Mouse (Mus musculus): ENCODE measurements around the gene Gm17428.
"Not testable (repeated sequence)": the region's sequence is repeated elsewhere in the genome, so short reads cannot be mapped to it uniquely, and the experiment has no call there.

Gm17428 gene

DNA sequence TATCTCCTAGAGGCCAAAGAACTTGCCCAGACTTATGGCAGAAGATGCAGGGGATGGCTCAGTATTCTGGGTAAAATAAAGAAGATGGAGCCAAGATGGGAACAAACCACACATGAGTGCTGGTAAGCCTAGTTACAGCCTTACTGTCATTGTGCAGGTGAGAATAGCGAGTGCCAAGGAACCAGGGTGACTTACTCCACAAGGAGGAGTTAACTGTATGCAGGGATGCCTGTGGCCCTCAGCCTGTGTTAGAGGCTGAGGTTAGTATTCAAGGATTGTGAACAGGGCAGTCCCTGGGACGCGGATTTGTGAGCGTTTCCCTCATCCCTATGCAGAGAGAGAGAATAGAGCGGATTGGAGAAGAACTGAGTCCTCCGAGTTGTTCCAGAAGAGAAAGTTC is 25.1 kb upstream of the Gm17428 start:
- no peak for DNase-seq (ENCODE audit: low read depth, low spot score)

DNA sequence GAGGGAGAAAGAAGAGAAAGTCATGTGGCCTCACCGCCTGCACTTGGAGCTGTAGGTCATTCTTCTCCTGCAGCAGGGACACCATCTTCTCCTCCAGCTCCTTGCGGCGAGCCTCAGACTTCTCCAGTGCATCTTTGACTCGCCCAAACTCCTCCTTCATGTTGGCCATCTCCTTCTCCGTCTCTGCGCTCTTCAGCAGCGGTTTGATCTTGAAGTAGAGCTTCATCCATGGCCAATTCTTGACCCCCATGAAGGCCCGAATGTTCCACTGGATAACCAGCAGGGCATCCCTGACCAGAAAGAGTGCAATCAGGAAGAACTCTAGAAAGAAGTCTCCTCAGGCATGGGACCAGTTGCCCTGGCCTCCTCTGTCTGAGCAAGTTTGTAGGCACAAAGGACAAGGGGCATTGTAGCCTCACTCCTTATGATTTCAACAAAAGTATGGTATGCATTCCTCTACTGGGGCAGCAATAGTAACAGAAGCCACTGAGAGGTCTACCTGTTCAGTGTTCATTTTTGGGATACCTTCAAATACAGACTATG is 23.0 kb upstream of the Gm17428 start:
- no peak for DNase-seq (ENCODE audit: low read depth, low spot score)

DNA sequence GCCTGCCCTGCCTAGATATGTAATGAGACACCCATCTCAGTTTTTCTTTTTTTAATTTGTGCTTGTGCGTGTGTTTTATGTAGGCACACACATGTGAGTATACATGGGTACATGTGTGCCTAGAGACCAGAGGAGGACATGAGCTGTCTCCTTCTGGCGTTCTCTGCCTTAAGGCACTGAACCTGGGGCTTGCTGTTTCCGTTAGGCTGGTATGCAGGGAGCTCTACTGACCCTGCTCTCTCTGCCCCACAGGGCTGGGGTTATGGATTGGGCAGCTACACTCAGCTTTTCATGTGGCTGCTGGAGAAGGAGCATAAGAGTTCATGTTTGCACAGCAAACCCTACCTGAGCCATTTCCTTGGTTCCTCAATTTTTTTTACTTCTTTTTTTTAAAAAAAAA is 22.3 kb upstream of the Gm17428 start:
- DNase-seq (ENCODE audit: low read depth, low spot score): no peak

DNA sequence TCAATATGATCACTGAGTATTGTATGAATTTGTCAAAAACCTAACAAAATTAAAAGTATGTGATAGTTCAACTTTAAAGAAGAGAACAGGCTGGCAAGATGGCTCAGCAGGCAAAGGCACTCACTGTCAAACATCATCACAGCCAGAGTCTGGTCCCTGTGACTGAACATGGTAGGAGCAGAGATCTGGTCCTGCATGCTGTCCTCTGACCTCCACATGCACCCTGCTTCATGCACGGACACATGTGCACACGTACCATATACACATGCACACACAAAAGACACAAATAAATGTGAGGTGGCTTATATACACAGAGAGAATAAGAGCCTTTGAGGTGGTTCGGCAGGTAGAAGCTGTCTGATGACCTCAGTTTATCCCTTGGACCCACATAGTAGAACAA is 21.3 kb upstream of the Gm17428 start:
- DNase-seq (ENCODE audit: low read depth, low spot score): no peak

DNA sequence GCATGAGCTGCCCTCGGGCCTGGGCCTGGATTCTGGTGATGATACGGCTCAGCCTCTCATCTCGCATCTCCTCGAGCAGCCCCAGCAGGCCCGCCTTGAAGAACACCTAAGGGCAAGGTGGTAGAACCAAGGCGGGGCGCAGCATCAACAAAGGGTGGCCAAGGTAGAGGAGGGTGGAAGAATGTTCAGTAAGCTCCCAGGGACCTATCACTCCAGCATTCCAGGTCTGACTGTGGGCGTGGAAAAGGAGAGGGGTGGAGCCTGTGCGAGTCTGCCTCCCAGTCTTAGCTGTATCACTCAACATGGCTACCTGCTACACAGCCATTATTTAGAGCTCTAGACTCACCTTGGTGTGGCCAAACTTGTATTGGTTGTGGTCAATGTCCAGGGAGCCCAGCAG is 20.2 kb upstream of the Gm17428 start:
- DNase-seq (ENCODE audit: low read depth, low spot score): no peak

DNA sequence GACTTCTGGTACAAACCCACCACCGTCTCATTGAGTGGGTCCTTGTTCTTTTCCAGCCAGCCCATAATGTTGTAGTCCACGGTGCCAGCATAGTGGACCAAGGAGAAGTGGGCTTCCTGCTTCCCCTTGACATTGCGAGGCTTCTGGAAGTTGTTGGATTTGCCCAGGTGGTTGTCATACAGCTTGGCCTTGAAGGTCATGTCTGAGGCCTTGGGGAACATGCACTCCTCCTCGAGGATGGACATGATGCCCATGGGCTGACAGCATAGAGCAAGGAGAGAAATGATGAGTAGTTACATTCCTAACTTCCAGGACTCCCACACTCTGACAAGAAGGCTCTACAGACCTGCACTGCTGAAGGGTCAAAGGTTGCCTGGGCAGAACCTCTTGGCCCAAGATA is 18.2 kb upstream of the Gm17428 start:
- no peak for DNase-seq (ENCODE audit: low read depth, low spot score)

DNA sequence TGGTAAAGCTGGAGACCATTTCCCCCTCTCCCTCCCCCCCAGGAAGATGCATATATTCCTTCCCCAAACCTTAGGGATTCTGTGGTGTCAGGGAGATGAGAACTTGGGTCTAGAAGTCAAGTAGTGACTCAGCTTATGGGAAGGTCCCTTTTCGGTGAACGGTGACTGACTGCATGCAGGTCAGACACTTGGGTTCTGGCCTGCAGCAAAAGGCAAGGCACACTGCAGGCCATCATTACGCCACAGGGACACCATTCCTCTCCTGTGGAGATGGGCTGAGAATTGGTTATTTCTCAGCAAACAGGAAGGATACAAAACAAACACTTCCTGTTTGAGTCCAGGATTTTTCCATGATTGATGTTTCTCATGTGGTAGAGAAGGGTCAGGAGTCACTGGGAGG is 17.5 kb upstream of the Gm17428 start:
- no peak for DNase-seq (ENCODE audit: low read depth, low spot score)

DNA sequence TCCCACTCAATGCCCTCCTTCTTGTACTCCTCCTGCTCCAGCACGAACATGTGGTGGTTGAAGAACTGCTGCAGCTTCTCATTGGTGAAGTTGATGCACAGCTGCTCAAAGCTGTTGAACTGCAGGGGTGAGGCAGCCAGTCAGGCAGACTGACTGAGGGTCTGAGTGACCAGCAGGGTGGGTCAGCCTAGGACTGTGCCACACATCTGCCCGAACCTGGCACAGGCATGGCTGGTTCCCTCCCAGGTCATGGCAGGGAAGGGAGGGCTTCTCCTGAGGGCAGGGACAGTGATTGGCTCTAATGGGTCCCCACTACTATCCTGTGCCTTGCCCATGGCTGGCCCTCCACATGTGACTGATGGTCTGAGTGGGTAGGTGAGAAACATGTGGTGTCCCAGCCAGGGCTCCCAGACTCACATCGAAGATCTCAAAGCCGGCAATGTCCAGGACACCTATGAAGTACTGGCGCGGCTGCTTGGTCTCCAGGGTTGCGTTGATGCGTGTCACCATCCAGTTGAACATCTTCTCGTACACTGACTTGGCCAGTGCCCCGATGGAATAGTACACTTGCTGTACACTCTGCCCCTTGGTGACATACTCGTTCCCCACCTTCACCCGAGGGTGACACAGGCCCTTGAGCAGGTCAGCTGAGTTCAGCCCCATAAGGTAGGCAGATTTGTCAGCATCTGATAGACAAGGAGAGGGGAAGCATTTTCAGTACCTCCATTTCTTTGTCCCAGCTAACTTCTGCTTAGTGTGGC is 16.7 kb upstream of the Gm17428 start:
- not testable (repeated sequence) for DNase-seq (ENCODE audit: low read depth, low spot score)

DNA sequence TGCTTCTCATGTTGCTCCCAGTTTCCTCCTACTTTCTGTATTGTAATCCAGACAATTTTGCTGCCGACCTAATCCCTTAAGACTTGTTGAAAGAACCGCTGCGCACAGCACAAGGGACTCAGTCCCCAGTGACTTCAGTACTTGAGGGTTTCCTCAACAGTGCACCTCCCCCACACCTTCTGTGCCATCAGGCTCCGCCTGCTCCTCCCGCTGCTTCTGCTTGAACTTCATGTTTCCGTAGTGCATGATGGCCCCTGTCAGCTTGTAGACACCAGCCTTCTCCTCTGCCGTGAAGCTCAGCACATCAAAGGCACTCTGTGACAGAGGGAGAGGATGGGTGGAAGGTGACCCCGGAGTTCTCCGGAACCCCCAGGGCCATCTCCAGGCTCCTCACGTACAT is 16.0 kb upstream of the Gm17428 start:
- DNase-seq (ENCODE audit: low read depth, low spot score): no peak

DNA sequence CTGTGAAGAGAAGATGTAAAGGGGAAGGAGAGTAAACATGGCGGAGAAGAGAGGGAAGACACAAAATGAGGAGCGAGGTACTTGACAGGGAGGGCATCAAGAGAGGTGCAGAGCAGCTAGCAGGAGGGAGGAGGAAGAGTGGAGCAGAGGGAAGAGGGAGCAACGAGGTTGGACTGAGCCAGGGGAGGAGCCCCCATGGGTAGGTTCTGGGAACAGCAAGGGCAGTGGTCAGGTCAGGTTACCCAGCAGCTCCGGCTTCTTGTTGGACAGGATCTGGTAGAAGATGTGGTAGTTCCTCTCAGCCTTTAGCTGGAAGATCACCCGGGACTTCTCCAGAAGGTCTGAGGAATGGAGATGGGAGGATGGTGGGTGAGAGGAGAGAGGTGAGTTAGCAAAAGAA is 15.2 kb upstream of the Gm17428 start:
- no peak for DNase-seq (ENCODE audit: low read depth, low spot score)

DNA sequence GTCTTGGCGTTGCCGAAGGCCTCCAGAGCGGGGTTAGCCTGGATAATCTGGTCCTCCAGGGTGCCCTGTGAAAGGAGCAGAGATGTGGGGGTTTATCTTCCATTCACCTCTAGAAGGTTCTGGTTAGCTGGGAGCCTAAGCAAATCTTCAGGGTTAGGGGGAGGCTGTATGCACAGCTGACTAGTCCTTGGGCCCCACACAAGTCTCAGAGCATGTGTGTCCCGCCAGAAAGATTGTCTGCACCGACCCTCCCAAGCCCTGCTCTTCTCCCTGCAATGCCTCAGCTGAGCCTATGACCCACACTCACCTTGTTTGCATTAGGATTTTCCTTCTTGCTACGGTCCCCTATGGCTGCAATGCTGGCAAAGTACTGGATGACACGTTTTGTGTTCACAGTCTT is 14.0 kb upstream of the Gm17428 start:
- DNase-seq (ENCODE audit: low read depth, low spot score): no peak

DNA sequence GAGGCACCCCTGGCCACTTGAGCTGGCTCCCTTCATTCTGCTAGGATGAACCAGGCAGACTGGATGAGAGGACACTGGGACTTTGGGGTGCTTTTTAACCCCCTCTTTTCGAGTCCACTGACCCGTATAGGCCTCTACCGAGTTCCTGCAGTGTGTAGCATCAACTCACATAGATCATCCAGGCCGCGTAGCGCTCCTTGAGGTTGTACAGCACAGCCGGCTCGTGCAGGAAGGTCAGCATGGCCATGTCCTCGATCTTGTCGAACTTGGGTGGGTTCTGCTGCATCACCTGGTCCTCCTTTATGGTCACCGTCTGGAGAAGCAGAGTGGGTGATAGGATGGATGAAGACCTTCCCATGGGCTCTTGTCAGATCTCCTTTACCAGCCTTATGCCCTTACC is 13.0 kb upstream of the Gm17428 start:
- no peak for DNase-seq (ENCODE audit: low read depth, low spot score)

DNA sequence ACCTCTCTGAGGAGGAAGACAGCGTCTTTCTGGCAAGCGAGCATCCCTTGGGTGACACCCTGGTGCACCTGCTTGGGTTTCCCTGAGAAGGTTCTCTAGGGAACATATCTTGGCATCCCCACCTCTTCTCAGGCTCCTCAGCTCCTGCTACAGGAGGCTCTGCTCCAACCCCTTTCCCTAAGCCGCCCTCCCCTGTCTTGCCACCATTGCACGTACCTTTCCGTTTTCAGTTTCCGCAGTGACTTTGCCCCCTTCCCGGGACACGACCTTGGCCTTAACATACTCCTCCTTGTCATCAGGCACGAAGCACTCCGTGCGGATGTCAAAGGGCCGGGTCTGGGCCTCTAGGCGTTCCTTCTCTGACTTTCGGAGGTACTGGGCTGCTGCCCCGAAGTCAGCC is 11.7 kb upstream of the Gm17428 start:
- DNase-seq (ENCODE audit: low read depth, low spot score): no peak

DNA sequence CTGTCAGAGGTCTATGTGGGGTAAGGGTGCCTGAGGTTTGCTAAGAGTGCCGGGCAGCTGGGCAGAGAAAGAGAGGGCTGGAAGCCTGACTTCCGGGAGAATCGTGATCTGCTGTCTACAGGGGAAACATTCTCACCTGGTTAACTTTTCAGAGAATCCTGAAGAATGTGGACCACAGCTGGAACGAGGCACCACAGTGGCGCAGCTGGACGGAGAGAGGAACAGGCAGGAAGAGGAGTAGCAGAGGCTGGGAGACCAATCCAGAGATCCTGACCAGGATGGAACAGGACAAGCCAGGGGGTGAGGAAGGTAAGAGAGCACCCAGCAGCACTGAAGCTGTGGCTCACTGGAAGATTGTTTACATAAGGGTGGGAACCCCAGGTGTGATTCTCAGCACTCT is 11.1 kb upstream of the Gm17428 start:
- DNase-seq (ENCODE audit: low read depth, low spot score): no peak

DNA sequence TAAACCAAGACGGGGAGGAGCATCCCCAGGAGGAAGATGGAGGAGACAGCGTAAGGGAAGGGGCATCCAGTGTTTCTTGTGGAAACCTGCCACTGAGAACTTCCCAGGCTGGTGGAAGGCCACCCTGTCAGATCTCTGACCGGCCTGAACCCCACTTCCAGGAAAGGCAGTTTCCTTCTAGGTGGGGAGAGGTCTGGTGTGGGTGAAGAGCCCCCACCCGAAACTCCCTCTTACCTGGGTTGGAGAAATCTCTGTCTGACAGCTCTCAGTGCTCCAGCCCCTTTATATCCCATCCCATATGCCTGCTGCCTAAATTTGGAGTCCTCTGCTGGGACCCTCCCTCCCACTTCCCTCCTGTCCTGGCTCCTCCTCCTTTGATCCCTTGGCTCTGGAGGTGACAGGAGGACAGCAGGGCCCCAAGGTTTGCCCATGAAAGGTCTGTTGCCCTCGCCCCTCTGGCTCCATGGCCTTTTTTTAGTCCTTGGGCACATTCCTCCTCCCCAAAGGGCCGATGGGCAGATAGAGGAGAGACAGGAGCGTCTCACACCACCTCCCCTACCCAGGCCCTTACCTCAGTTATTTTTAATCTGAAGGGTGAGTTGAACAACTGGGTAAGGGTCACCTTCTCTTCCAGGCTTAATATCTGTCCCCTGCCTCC is 10.3 kb upstream of the Gm17428 start, which contains the start of gene Myh6:
Gene Myh6, minus strand, starts transcription at position 608 of the 658 bp plus-strand sequence.
- DNase-seq (ENCODE audit: low read depth, low spot score): no peak

DNA sequence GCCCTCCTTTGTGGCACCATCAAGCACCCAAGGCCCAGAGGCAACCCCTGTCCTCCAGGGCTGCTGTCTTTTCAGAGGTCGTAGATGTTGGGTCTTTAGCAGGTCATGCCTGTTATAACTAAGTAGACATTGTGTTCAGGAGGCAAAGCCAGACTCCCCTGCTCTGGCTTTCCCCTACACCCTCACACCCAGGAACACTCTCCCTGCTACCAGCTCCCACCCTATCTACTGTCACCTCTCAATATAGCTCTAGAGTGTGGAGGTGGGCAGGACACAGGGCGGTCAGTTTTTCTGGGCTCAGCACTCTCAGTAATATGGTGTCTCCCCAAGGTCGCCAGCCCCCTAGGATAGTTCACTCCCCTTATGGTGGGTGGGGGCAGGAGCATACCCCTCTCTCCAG is 8.9 kb upstream of the Gm17428 start:
- no peak for DNase-seq (ENCODE audit: low read depth, low spot score)

DNA sequence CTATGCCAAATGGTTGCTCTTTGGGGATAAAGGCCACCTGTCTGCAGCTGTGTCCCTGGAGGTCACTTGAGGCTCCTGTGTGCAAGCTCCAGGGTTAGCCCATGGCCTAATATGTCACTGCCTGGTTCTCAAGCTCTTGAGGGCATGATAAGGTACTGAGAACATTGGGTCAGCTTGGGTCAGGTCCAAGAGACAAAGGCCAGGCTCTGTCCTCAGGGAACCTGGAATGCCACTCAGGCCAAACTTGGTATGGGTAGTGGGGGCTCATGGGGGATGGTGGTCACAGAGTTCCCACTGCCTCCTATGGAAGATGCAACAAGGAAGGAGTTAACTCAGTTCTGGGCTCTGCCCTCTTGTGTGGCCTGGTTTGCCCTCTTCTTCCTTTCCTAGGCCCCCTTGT is 8.4 kb upstream of the Gm17428 start:
- no peak for DNase-seq (ENCODE audit: low read depth, low spot score)

DNA sequence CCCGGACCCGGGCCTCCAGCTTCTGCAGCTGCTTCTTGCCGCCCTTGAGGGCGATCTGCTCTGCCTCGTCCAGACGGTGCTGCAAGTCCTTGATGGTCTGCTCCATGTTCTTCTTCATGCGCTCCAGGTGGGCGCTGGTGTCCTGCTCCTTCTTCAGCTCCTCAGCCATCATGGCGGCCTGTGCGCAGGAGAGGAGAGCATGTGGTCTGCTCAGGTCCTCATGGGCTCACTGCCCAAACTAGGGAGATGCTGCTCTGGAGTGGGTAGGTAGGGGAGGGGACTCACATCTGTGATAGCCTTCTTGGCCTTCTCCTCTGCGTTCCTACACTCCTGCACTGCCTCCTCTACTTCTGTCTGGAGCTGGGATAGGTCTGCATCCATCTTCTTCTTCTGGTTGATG is 3.9 kb upstream of the Gm17428 start:
- not testable (repeated sequence) for DNase-seq (ENCODE audit: low read depth, low spot score)

DNA sequence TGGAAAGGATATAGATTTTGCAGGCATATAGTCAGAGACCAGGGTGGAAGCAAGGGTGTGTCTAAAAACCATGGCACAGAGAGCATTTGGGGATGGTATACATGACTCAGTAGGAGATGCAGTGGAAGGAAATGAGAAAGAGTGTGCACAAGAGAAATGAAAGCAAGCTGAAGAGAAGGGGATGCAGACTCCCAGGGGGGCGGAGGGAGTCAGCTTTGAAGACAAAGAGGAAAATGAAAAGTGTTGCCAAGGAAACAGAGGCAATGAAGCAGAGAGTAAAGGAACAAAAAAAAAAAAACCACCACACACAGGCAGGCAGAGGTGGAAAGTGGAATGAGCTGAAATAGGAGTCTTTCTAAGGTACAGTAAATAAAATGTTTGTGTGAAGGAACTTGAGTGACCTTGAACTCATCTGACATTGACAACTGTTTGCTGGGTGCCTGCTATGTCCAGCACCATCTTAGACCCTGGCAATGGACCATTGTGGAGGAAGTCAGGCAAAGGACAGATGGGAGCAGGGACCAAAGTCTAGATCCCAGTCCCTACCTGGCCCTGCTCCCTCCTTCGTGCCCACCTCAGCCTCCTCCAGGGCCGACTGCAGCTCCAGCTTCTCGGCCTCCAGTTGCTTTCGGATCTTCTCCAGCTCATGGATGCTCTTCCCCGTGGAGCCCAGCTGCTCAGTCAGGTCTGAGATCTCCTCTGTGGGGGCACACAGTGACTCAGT is 2.5 kb upstream of the Gm17428 start:
- no peak for DNase-seq (ENCODE audit: low read depth, low spot score)

DNA sequence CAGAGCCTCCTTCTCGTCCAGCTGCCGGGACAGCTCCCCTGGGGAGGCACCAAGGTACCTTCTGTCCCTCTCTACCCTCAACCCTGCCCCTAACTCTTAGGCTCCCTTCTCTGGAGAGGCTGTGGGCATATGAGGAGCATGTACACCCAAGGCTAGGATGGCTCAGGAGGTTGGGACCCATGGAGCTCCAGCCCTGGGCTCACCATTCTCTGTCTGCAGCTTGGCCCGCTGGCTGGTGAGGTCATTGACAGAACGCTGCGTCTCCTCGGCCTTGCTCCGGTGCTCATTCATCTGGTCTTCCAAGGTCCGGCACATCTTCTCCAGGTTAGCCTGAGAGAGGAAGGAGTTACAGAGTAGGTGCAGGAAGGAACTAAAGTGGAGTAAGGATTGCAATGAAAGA is 1.9 kb downstream of the Gm17428 start:
- DNase-seq (ENCODE audit: low read depth, low spot score): no peak

DNA sequence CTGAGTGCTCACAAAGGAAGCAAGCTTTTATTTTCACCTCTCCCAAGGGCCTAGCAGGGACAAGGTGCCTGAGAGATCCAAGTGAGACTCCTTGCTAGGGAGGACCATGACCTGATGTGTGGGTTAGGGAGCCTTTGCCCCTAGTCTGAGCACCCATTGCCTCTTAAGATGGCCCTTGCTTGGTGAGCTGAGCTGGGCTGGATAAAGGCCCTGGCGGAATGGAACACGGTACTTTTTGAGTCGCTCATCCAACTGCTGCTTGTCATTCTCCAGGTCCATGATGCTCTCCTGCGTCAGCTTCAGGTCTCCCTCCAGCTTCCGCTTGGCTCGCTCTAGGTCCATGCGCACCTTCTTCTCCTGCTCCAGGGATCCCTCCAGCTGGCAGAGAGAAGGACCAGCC is 5.2 kb downstream of the Gm17428 start:
- no peak for DNase-seq (ENCODE audit: low read depth, low spot score)

DNA sequence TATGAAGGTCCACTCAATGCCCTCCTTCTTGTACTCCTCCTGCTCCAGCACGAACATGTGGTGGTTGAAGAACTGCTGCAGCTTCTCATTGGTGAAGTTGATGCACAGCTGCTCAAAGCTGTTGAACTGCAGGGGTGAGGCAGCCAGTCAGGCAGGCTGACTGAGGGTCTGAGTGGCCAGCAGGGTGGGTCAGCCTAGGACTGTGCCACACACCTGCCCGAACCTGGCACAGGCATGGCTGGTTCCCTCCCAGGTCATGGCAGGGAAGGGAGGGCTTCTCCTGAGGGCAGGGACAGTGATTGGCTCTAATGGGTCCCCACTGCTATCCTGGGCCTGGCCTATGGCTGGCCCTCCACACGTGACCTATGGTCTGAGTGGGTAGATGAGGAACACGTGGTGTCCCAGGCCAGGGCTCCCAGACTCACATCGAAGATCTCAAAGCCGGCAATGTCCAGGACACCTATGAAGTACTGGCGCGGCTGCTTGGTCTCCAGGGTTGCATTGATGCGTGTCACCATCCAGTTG is 11.7 kb downstream of the Gm17428 start:
- DNase-seq (ENCODE audit: low read depth, low spot score): not testable (repeated sequence)

Measured in forelimb bud, embryonic 11.5 days (tissue).